Mouse (Mus musculus) heart, embryonic 14.5 days (tissue): ENCODE measurements around the gene Jaml. TPM values are rescaled to one million over a fixed set of nuclear protein-coding genes. Genes with fewer than 3 reads are reported as not detected.

Source experiments
- ATAC-seq: fragments of 200-750 bp; cut with Nextera tagmentation; 2 replicates; pipeline ENCODE4 v1.8.0; 2017; ENCODE audit warnings: low read depth, moderate TSS enrichment; ENCODE audit not compliant: insufficient number of reproducible peaks, insufficient read depth, low FRiP score
- H3K27ac ChIP-seq, 2 experiments: fragments of 200-500 bp in 1 of 2; fragments of 300-500 bp in 1 of 2; sonication (generic) in 1 of 2; replicated peaks in 1 of 2; 2 replicates each; pipeline ENCODE4 v1.5.1; 2012 to 2014; ENCODE audit warnings: low read depth in 2 of 2, low read length in 2 of 2, control low read depth in 1 of 2, mild to moderate bottlenecking in 1 of 2, mixed read lengths in 1 of 2; ENCODE audit not compliant: control insufficient read depth in 1 of 2, insufficient read depth in 1 of 2
- H3K27me3 ChIP-seq: fragments of 300-500 bp; sonication (generic); 2 replicates; pipeline ENCODE4 v1.6.1; 2014; ENCODE audit warnings: mild to moderate bottlenecking, low read length, control low read depth; ENCODE audit not compliant: control insufficient read depth, insufficient read depth
- H3K36me3 ChIP-seq: fragments of 300-500 bp; sonication (generic); 2 replicates; pipeline ENCODE4 v1.6.1; 2014; ENCODE audit warnings: mild to moderate bottlenecking, control low read depth, low read length, mixed read lengths; ENCODE audit not compliant: control insufficient read depth, insufficient read depth
- H3K4me1 ChIP-seq, 2 experiments: fragments of 200-500 bp in 1 of 2; fragments of 300-500 bp in 1 of 2; sonication (generic) in 1 of 2; 2 replicates each; pipeline ENCODE4 v1.6.1; 2012 to 2014; ENCODE audit warnings: low read length in 2 of 2, control low read depth in 1 of 2, mixed read lengths in 1 of 2; ENCODE audit not compliant: control insufficient read depth in 2 of 2, insufficient read depth in 2 of 2
- H3K4me2 ChIP-seq: fragments of 300-500 bp; sonication (generic); 2 replicates; pipeline ENCODE4 v1.6.1; 2014; ENCODE audit warnings: mild to moderate bottlenecking, low read length
- H3K4me3 ChIP-seq, 2 experiments: fragments of 200-500 bp in 1 of 2; fragments of 300-500 bp in 1 of 2; sonication (generic) in 1 of 2; 2 replicates each; pipeline ENCODE4 v1.5.1; 2012 to 2014; ENCODE audit warnings: low read length in 2 of 2, mild to moderate bottlenecking in 2 of 2, control low read depth in 1 of 2, low read depth in 1 of 2, moderate library complexity in 1 of 2; ENCODE audit not compliant: control insufficient read depth in 1 of 2, insufficient read depth in 1 of 2
- H3K9ac ChIP-seq: fragments of 300-500 bp; sonication (generic); 2 replicates; pipeline ENCODE4 v1.6.1; 2014; ENCODE audit warnings: mild to moderate bottlenecking, low read length
- H3K9me3 ChIP-seq: fragments of 300-500 bp; sonication (generic); 2 replicates; pipeline ENCODE4 v1.6.1; 2016; ENCODE audit warnings: low read length, control low read depth; ENCODE audit not compliant: control insufficient read depth
- WGBS: fragments of 180-500 bp; shearing (Covaris S2); extraction: QIAGEN DNeasy Blood & Tissue Kit; methylation state at CpG from one replicate; pipeline ENCODE4 v1.1.7; 2014; 5-methylcytosine and 5-hydroxymethylcytosine counted together
- polyA plus RNA-seq: library from polyadenylated mRNA; unstranded; fragments of >200 nt; fragmentation: Nextera tagmentation; extraction: Ambion mirVana; gene quantifications from 2 replicates; pipeline ENCODE4 v1.2.1, GENCODE M21; 2014

Gene Jaml
- polyA plus RNA-seq, 1 experiment from 2014 or later, result 0.18 TPM

GRCm38 (mm10) chr9:45095149-45095937, 16.4 kb downstream of the Jaml start:
- Histone ChIP-seq H3K4me2 (no peak overlapping the region), H3K36me3 (no peaks in the 10 kb centered on the region), H3K4me1 (peaks cover 0 to 4% of the 10 kb centered on the region in 2 experiments; a peak in 2 of 4 replicates), H3K9me3 (no peaks in the 10 kb centered on the region), H3K27ac (no peak overlapping the region), H3K9ac (no peak overlapping the region), H3K27me3 (no peaks in the 10 kb centered on the region), H3K4me3 (no peak overlapping the region)
- WGBS, result 79% methylated on average over 6 of the region's 6 CpGs
- ATAC-seq, result no peak

GRCm38 (mm10) chr9:45097877-45098276, 18.9 kb downstream of the Jaml start:
- Histone ChIP-seq H3K9ac (no peak overlapping the region), H3K36me3 (no peaks in the 10 kb centered on the region), H3K4me1 (peaks cover under 1 to 4% of the 10 kb centered on the region in 2 experiments; a peak in 2 of 4 replicates), H3K27me3 (no peaks in the 10 kb centered on the region), H3K27ac (no peak overlapping the region), H3K9me3 (no peaks in the 10 kb centered on the region), H3K4me3 (no peak overlapping the region), H3K4me2 (no peak overlapping the region)
- 82% methylated on average over 5 of the region's 5 CpGs for WGBS
- no peak for ATAC-seq

- no peaks in the 10 kb centered on the region for H3K36me3 ChIP-seq
- 30% methylated on average over 3 of the region's 3 CpGs for WGBS
- H3K27ac ChIP-seq, result no peak overlapping the region
- H3K9me3 ChIP-seq, result no peaks in the 10 kb centered on the region
- no peak overlapping the region for H3K4me3 ChIP-seq
- H3K4me2 ChIP-seq, result no peak overlapping the region
- no peak for ATAC-seq
- no peak overlapping the region for H3K9ac ChIP-seq
- no peaks in the 10 kb centered on the region for H3K27me3 ChIP-seq
- peaks cover 4 to 9% of the 10 kb centered on the region in 2 experiments; a peak in 3 of 4 replicates for H3K4me1 ChIP-seq
These were observed 19.4 kb downstream of the Jaml start for GRCm38 (mm10) chr9:45098426-45098825.

- Histone ChIP-seq H3K9ac (no peak overlapping the region), H3K4me1 (peaks cover 7 to 12% of the 10 kb centered on the region in 2 experiments; a peak in 3 of 4 replicates), H3K4me3 (no peak overlapping the region), H3K9me3 (no peaks in the 10 kb centered on the region), H3K36me3 (no peaks in the 10 kb centered on the region), H3K27me3 (no peaks in the 10 kb centered on the region), H3K27ac (no peak overlapping the region), H3K4me2 (no peak overlapping the region)
- 88% methylated on average over 1 of the region's 1 CpGs for WGBS
- no peak for ATAC-seq
These were observed 23.5 kb downstream of the Jaml start for GRCm38 (mm10) chr9:45102528-45102927.

- no peak for ATAC-seq
- no peaks in the 10 kb centered on the region for H3K9me3 ChIP-seq
- peaks cover 7 to 12% of the 10 kb centered on the region in 2 experiments; a peak in 3 of 4 replicates for H3K4me1 ChIP-seq
- WGBS, result 15% methylated on average over 11 of the region's 11 CpGs
- no peaks in the 10 kb centered on the region for H3K36me3 ChIP-seq
- H3K4me2 ChIP-seq, result no peak overlapping the region
- no peak overlapping the region for H3K27ac ChIP-seq
- H3K9ac ChIP-seq, result no peak overlapping the region; the same call in 1 of the 2 replicates
- no peak overlapping the region for H3K4me3 ChIP-seq
- no peaks in the 10 kb centered on the region for H3K27me3 ChIP-seq
These were observed 24.4 kb downstream of the Jaml start for GRCm38 (mm10) chr9:45103211-45103979.

GRCm38 (mm10) chr9:45105596-45106374, 26.8 kb downstream of the Jaml start:
- no peak overlapping the region for H3K4me2 ChIP-seq
- no peaks in the 10 kb centered on the region for H3K27me3 ChIP-seq
- no peaks in the 10 kb centered on the region for H3K9me3 ChIP-seq
- WGBS, result 84% methylated on average over 2 of the region's 2 CpGs
- H3K9ac ChIP-seq, result no peak overlapping the region
- H3K4me3 ChIP-seq, result no peak overlapping the region
- peaks cover 7 to 12% of the 10 kb centered on the region in 2 experiments; a peak in 3 of 4 replicates for H3K4me1 ChIP-seq
- ATAC-seq, result no peak
- H3K36me3 ChIP-seq, result no peaks in the 10 kb centered on the region
- H3K27ac ChIP-seq, result no peak overlapping the region

GRCm38 (mm10) chr9:45115706-45116105, 36.7 kb downstream of the Jaml start:
- Histone ChIP-seq H3K9me3 (no peaks in the 10 kb centered on the region), H3K27ac (no peak overlapping the region), H3K4me1 (peaks cover 2 to 8% of the 10 kb centered on the region in 2 experiments; a peak in 3 of 4 replicates), H3K4me3 (peak overlapping the region; percentile 33), H3K9ac (no peak overlapping the region), H3K36me3 (no peaks in the 10 kb centered on the region), H3K4me2 (peak overlapping the region; percentile 61), H3K27me3 (peaks cover 3% of the 10 kb centered on the region; the same call in 1 of the 2 replicates)
- ATAC-seq, result no peak
- 7% methylated on average over 14 of the region's 14 CpGs for WGBS
